Mouse (Mus musculus) MEL (cell line): ENCODE data around the gene Gns. TPM values are rescaled to one million over a fixed set of nuclear protein-coding genes. Genes with fewer than 3 reads are reported as not detected.

Experiments
- DNase-seq: peaks from one replicate; pipeline ENCODE4 v3.0.0; 2011; ENCODE audit warnings: low read depth, low spot score
- H3K27ac ChIP-seq: 2 replicates; pipeline ENCODE4 v1.5.1; 2012; ENCODE audit warnings: low read depth, mild to moderate bottlenecking, control low read depth, low read length, moderate library complexity; ENCODE audit not compliant: control insufficient read depth
- H3K27me3 ChIP-seq, 2 experiments: fragments of 150-350 bp in 1 of 2; sonication (generic) in 1 of 2; 2 replicates each; pipeline ENCODE4 v1.6.1; 2012; ENCODE audit warnings: low read length in 2 of 2, mild to moderate bottlenecking in 2 of 2, improper control_type of control experiment in 1 of 2, moderate library complexity in 1 of 2; ENCODE audit not compliant: insufficient read depth in 2 of 2, control insufficient read depth in 1 of 2
- H3K36me3 ChIP-seq, 2 experiments: 2 replicates each; pipeline ENCODE4 v1.6.1; 2012 to 2014; ENCODE audit warnings: low read length in 2 of 2, improper control_type of control experiment in 1 of 2, inconsistent platforms in 1 of 2, mild to moderate bottlenecking in 1 of 2; ENCODE audit not compliant: insufficient read depth in 2 of 2, control insufficient read depth in 1 of 2
- H3K4me1 ChIP-seq, 2 experiments: fragments of 150-350 bp in 1 of 2; sonication (generic) in 1 of 2; 2 replicates each; pipeline ENCODE4 v1.6.1; 2012; ENCODE audit warnings: low read length in 2 of 2, improper control_type of control experiment in 1 of 2, mild to moderate bottlenecking in 1 of 2; ENCODE audit not compliant: insufficient read depth in 2 of 2, control insufficient read depth in 1 of 2
- H3K4me3 ChIP-seq, 2 experiments: fragments of 150-350 bp in 1 of 2; sonication (generic) in 1 of 2; 2 replicates each; pipeline ENCODE4 v1.5.1; 2012; ENCODE audit warnings: low read depth in 2 of 2, low read length in 2 of 2, mild to moderate bottlenecking in 2 of 2, moderate library complexity in 2 of 2, control low read depth in 1 of 2, improper control_type of control experiment in 1 of 2; ENCODE audit not compliant: control insufficient read depth in 1 of 2, insufficient read depth in 1 of 2
- H3K79me2 ChIP-seq: 2 replicates; pipeline ENCODE4 v1.6.1; 2012; ENCODE audit warnings: mild to moderate bottlenecking, low read length, moderate library complexity; ENCODE audit not compliant: control insufficient read depth, poor library complexity, insufficient read depth
- H3K9ac ChIP-seq: 2 replicates; pipeline ENCODE4 v1.6.1; 2012; ENCODE audit warnings: low read depth, mild to moderate bottlenecking, control low read depth, low read length, moderate library complexity; ENCODE audit not compliant: control insufficient read depth, poor library complexity, severe bottlenecking
- H3K9me3 ChIP-seq: fragments of 150-350 bp; sonication (generic); replicated peaks from 2 replicates; pipeline ENCODE4 v1.6.1; 2012; ENCODE audit warnings: mild to moderate bottlenecking, low read length, improper control_type of control experiment, moderate library complexity; ENCODE audit not compliant: insufficient read depth
- CHD2 ChIP-seq: IDR thresholded peaks from 2 replicates; pipeline ENCODE4 v1.6.1; 2011; ENCODE audit warnings: low read length, improper control_type of control experiment
- CTCF ChIP-seq, 3 experiments: IDR thresholded peaks in 2 of 3; conservative IDR thresholded peaks in 1 of 3; 2 replicates each; pipeline ENCODE4 v1.5.1; 2011 to 2012; ENCODE audit warnings: low read length in 3 of 3, low read depth in 2 of 3, mild to moderate bottlenecking in 2 of 3, improper control_type of control experiment in 1 of 3, inconsistent platforms in 1 of 3, mixed read lengths in 1 of 3, moderate library complexity in 1 of 3; ENCODE audit not compliant: control insufficient read depth in 1 of 3, insufficient read depth in 1 of 3, poor library complexity in 1 of 3, severe bottlenecking in 1 of 3
- GATA1 ChIP-seq: IDR thresholded peaks from 2 replicates; pipeline ENCODE4 v1.6.1; 2011; ENCODE audit warnings: low read depth, low read length, improper control_type of control experiment
- POLR2AphosphoS2 ChIP-seq: IDR thresholded peaks from 2 replicates; pipeline ENCODE4 v1.6.1; 2011; ENCODE audit warnings: low read length, improper control_type of control experiment
- SIN3A ChIP-seq: IDR thresholded peaks from 2 replicates; pipeline ENCODE4 v1.6.1; 2012; ENCODE audit warnings: low read length, improper control_type of control experiment, inconsistent platforms
- SMC3 ChIP-seq: IDR thresholded peaks from 2 replicates; pipeline ENCODE4 v1.6.1; 2011; ENCODE audit warnings: low read depth, low read length, improper control_type of control experiment
- TBP ChIP-seq: IDR thresholded peaks from 2 replicates; pipeline ENCODE4 v1.8.0; 2011; ENCODE audit warnings: low read depth, low read length, improper control_type of control experiment
- TCF12 ChIP-seq: IDR thresholded peaks from 2 replicates; pipeline ENCODE4 v1.6.1; 2014; ENCODE audit warnings: low read depth, mild to moderate bottlenecking, inconsistent platforms, low read length, improper control_type of control experiment, moderate library complexity
- UBTF ChIP-seq: IDR thresholded peaks from 2 replicates; pipeline ENCODE4 v1.6.1; 2012; ENCODE audit warnings: low read depth, mild to moderate bottlenecking, inconsistent platforms, low read length, improper control_type of control experiment, moderate library complexity, borderline replicate concordance; ENCODE audit not compliant: insufficient read depth
- USF2 ChIP-seq, 2 experiments: IDR thresholded peaks; 2 replicates each; pipeline ENCODE4 v1.6.1; 2011 to 2012; ENCODE audit warnings: improper control_type of control experiment in 2 of 2, low read length in 2 of 2, borderline replicate concordance in 1 of 2, inconsistent platforms in 1 of 2, low read depth in 1 of 2, mild to moderate bottlenecking in 1 of 2; ENCODE audit not compliant: insufficient read depth in 1 of 2
- ZC3H11A ChIP-seq: IDR thresholded peaks from 2 replicates; pipeline ENCODE4 v1.6.1; 2012; ENCODE audit warnings: low read depth, mild to moderate bottlenecking, inconsistent platforms, low read length, improper control_type of control experiment
- ZKSCAN1 ChIP-seq: IDR thresholded peaks from 2 replicates; pipeline ENCODE4 v1.6.1; 2012; ENCODE audit warnings: low read depth, mild to moderate bottlenecking, inconsistent platforms, low read length, improper control_type of control experiment, moderate library complexity
- ZNF384 ChIP-seq: IDR thresholded peaks from 2 replicates; pipeline ENCODE4 v1.6.1; 2012; ENCODE audit warnings: low read depth, mild to moderate bottlenecking, inconsistent platforms, low read length, improper control_type of control experiment
- polyA plus RNA-seq, 2 experiments: library from polyadenylated mRNA; stranded (reverse) in 1 of 2; unstranded in 1 of 2; fragments of >175 nt in 1 of 2; fragments of >200 nt in 1 of 2; gene quantifications; 2 replicates each; pipeline versions ENCODE4 v1.2.1 to v1.2.4; 2012; ENCODE audit warnings: low replicate concordance in 2 of 2, low read depth in 1 of 2; ENCODE audit not compliant: insufficient read length in 2 of 2, insufficient read depth in 1 of 2, missing spikeins in 1 of 2
- total RNA-seq: library from RNA; depleted of rRNA; stranded (reverse); fragments of 300-350 nt; gene quantifications from 2 replicates; pipeline ENCODE4 v1.2.3, GENCODE M21; 2012

Gene Gns
- total and polyA plus RNA-seq, 3 experiments: 33.1 to 33.6 TPM; not detected in 1

GRCm38 (mm10) chr10:121318397-121318950 lies 46.4 kb upstream of the Gns start:
- Histone ChIP-seq H3K4me1 (no peaks in the 10 kb centered on the region), H3K36me3 (no peaks in the 10 kb centered on the region), H3K27me3 (no peaks in the 10 kb centered on the region), H3K4me3 (no peak overlapping the region), H3K9me3 (no peaks in the 10 kb centered on the region), H3K79me2 (no peaks in the 10 kb centered on the region), H3K27ac (no peak overlapping the region), H3K9ac (no peak overlapping the region)
- no peak for TF ChIP-seq POLR2AphosphoS2
- TF ChIP-seq USF2 (IDR thresholded peaks at IDR 0.05; ENCODE audit: borderline replicate concordance in 1 of 2, insufficient read depth in 1 of 2, low read depth in 1 of 2, low read length in 2 of 2): no peak
- TF ChIP-seq SIN3A: no peak
- no peak for TF ChIP-seq ZKSCAN1
- no peak for TF ChIP-seq CHD2
- no peak for TF ChIP-seq TCF12
- no peak for TF ChIP-seq TBP
- DNase-seq: no peak

GRCm38 (mm10) chr10:121323493-121323892 lies 41.4 kb upstream of the Gns start:
- no peak for TF ChIP-seq ZC3H11A
- no peak for TF ChIP-seq UBTF
- TF ChIP-seq GATA1: no peak
- TF ChIP-seq TCF12: no peak
- TF ChIP-seq ZNF384: peak; percentile 60; the same call in 1 of the 2 replicates

GRCm38 (mm10) chr10:121326167-121326566 lies 38.7 kb upstream of the Gns start:
- DNase-seq: peak; percentile 34
- no peaks in the 10 kb centered on the region for H3K36me3 ChIP-seq
- TF ChIP-seq SMC3: peak; percentile 18; the same call in 1 of the 2 replicates
- TF ChIP-seq POLR2AphosphoS2: no peak
- peak; percentile 17 to 40 (median 38); a peak in 5 of 6 replicates for TF ChIP-seq CTCF (IDR thresholded peaks at IDR 0.05 in 2 of 3, conservative IDR thresholded peaks at IDR 0.05 in 1 of 3; ENCODE audit: control insufficient read depth in 1 of 3, insufficient read depth in 1 of 3, low read depth in 2 of 3, low read length in 3 of 3, poor library complexity in 1 of 3, severe bottlenecking in 1 of 3)
- no peak overlapping the region for H3K9ac ChIP-seq
- no peaks in the 10 kb centered on the region for H3K27me3 ChIP-seq
- no peaks in the 10 kb centered on the region for H3K79me2 ChIP-seq
- no peak overlapping the region for H3K27ac ChIP-seq
- H3K4me3 ChIP-seq: no peak overlapping the region
- no peaks in the 10 kb centered on the region for H3K9me3 ChIP-seq
- no peaks in the 10 kb centered on the region for H3K4me1 ChIP-seq

More at GRCm38 (mm10) chr10:121323493-121323892, 41.4 kb upstream of the Gns start:
- Histone ChIP-seq H3K27me3 (no peaks in the 10 kb centered on the region), H3K36me3 (no peaks in the 10 kb centered on the region), H3K9ac (no peak overlapping the region), H3K79me2 (no peaks in the 10 kb centered on the region), H3K4me3 (no peak overlapping the region), H3K4me1 (no peaks in the 10 kb centered on the region), H3K9me3 (no peaks in the 10 kb centered on the region), H3K27ac (no peak overlapping the region)
- DNase-seq: peak; percentile 20
